Mouse (Mus musculus): ENCODE data around the gene Sars2. TPM values are rescaled to one million over a fixed set of nuclear protein-coding genes. Genes with fewer than 3 reads are reported as not detected.

Sars2 gene
- polyA plus RNA-seq, 1 experiment, result 10.5 TPM

- TF ChIP-seq POLR2A (IDR thresholded peaks at IDR 0.05; ENCODE audit: insufficient read length, low read depth) (no peak), POLR2AphosphoS2 (IDR thresholded peaks at IDR 0.05; ENCODE audit: insufficient read length, low read depth) (peak; percentile 31), CEBPB (IDR thresholded peaks at IDR 0.05; ENCODE audit: insufficient read depth, poor library complexity, severe bottlenecking) (no peak), SRF (IDR thresholded peaks at IDR 0.05; ENCODE audit: control insufficient read depth, insufficient read length, low read depth) (no peak), E2F4 (IDR thresholded peaks at IDR 0.05; ENCODE audit: insufficient read depth) (no peak), TCF12 (IDR thresholded peaks at IDR 0.05; ENCODE audit: insufficient read depth, poor library complexity, severe bottlenecking) (no peak)
- peaks cover 13% of the 10 kb centered on the region for H3K36me3 ChIP-seq (ENCODE audit: control insufficient read depth, insufficient read depth)
- no peaks in the 10 kb centered on the region for H3K27me3 ChIP-seq (ENCODE audit: control insufficient read depth, insufficient read depth, insufficient read length)
- H3ac ChIP-seq (ENCODE audit: control insufficient read depth, insufficient read length), result no peak overlapping the region
- no peak overlapping the region for H3K4me3 ChIP-seq
- H3K4me2 ChIP-seq (ENCODE audit: low read depth), result no peak overlapping the region
- no peaks in the 10 kb centered on the region for H3K79me2 ChIP-seq (ENCODE audit: control insufficient read depth, insufficient read depth)
Observed at GRCm38 (mm10) chr7:28739829-28740228, 2.0 kb upstream of the Sars2 start.

- Histone ChIP-seq H3K4me3 (peak overlapping the region; percentile 73), H3K4me2 (ENCODE audit: low read depth) (peak overlapping the region; percentile 88), H3K79me2 (ENCODE audit: control insufficient read depth, insufficient read depth) (no peaks in the 10 kb centered on the region), H3ac (ENCODE audit: control insufficient read depth, insufficient read length) (peak overlapping the region; percentile 54), H3K36me3 (ENCODE audit: control insufficient read depth, insufficient read depth) (peaks cover 10% of the 10 kb centered on the region), H3K27me3 (ENCODE audit: control insufficient read depth, insufficient read depth, insufficient read length) (no peaks in the 10 kb centered on the region)
- TF ChIP-seq USF1 (IDR thresholded peaks at IDR 0.05; ENCODE audit: low read depth) (no peak), SRF (IDR thresholded peaks at IDR 0.05; ENCODE audit: control insufficient read depth, insufficient read length, low read depth) (no peak), CEBPB (IDR thresholded peaks at IDR 0.05; ENCODE audit: insufficient read depth, poor library complexity, severe bottlenecking) (no peak), MYOD1 (IDR thresholded peaks at IDR 0.05; ENCODE audit: control insufficient read depth in 1 of 3, insufficient read length in 2 of 3, low read depth in 2 of 3) (no peak), POLR2A (IDR thresholded peaks at IDR 0.05; ENCODE audit: insufficient read length, low read depth) (no peak), POLR2AphosphoS2 (IDR thresholded peaks at IDR 0.05; ENCODE audit: insufficient read length, low read depth) (no peak), REST (IDR thresholded peaks at IDR 0.05; ENCODE audit: insufficient read depth, insufficient read length) (no peak), TCF3 (IDR thresholded peaks at IDR 0.05; ENCODE audit: insufficient read length, low read depth) (no peak), E2F4 (IDR thresholded peaks at IDR 0.05; ENCODE audit: insufficient read depth) (no peak), TCF12 (IDR thresholded peaks at IDR 0.05; ENCODE audit: insufficient read depth, poor library complexity, severe bottlenecking) (no peak), MYOG (IDR thresholded peaks at IDR 0.05; ENCODE audit: control insufficient read depth in 1 of 3, insufficient read depth in 1 of 3, insufficient read length in 2 of 3, low read depth in 2 of 3) (no peak), MAX (IDR thresholded peaks at IDR 0.05; ENCODE audit: low read depth) (no peak)
Observed at GRCm38 (mm10) chr7:28740949-28741348, 843 bp upstream of the Sars2 start.

DNA sequence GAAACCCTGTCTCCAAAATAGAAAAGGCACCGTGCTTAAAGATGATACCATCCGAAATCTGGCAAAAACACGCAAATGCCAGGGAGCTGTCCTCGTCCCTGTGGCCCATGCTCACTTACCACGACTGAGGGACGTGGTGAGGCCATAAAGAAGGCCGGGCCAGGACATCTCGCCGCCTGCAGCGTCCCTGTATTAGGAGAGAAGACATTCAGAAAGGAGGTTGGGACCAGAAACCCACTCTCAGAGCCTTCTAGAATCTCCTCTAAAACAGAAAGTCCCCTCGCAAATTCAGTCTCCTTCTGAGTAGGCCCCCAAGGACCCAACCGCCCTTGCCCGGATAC, 454 bp upstream of the Sars2 start:
- Histone ChIP-seq H3K4me3 (peak overlapping the region; percentile 73), H3ac (ENCODE audit: control insufficient read depth, insufficient read length) (peak overlapping the region; percentile 54), H3K27me3 (ENCODE audit: control insufficient read depth, insufficient read depth, insufficient read length) (no peaks in the 10 kb centered on the region), H3K36me3 (ENCODE audit: control insufficient read depth, insufficient read depth) (peaks cover 10% of the 10 kb centered on the region), H3K79me2 (ENCODE audit: control insufficient read depth, insufficient read depth) (no peaks in the 10 kb centered on the region), H3K4me2 (ENCODE audit: low read depth) (peak overlapping the region; percentile 88)
- no peak for TF ChIP-seq SRF (IDR thresholded peaks at IDR 0.05; ENCODE audit: control insufficient read depth, insufficient read length, low read depth)
- no peak for TF ChIP-seq POLR2A (IDR thresholded peaks at IDR 0.05; ENCODE audit: insufficient read length, low read depth)
- no peak for TF ChIP-seq USF1 (IDR thresholded peaks at IDR 0.05; ENCODE audit: low read depth)
- no peak for TF ChIP-seq CEBPB (IDR thresholded peaks at IDR 0.05; ENCODE audit: insufficient read depth, poor library complexity, severe bottlenecking)
- no peak for TF ChIP-seq MAX (IDR thresholded peaks at IDR 0.05; ENCODE audit: low read depth)
- no peak for TF ChIP-seq POLR2AphosphoS2 (IDR thresholded peaks at IDR 0.05; ENCODE audit: insufficient read length, low read depth)
- TF ChIP-seq TCF3 (IDR thresholded peaks at IDR 0.05; ENCODE audit: insufficient read length, low read depth), result no peak
- TF ChIP-seq E2F4 (IDR thresholded peaks at IDR 0.05; ENCODE audit: insufficient read depth), result no peak
- TF ChIP-seq REST (IDR thresholded peaks at IDR 0.05; ENCODE audit: insufficient read depth, insufficient read length), result no peak
- TF ChIP-seq MYOG (IDR thresholded peaks at IDR 0.05; ENCODE audit: control insufficient read depth in 1 of 3, insufficient read depth in 1 of 3, insufficient read length in 2 of 3, low read depth in 2 of 3), result no peak

GRCm38 (mm10) chr7:28749935-28750334, 8.1 kb downstream of the Sars2 start:
- H3K4me2 ChIP-seq (ENCODE audit: low read depth), result no peak overlapping the region
- no peak overlapping the region for H3K4me3 ChIP-seq
- H3K36me3 ChIP-seq (ENCODE audit: control insufficient read depth, insufficient read depth), result no peaks in the 10 kb centered on the region
- TF ChIP-seq USF1 (IDR thresholded peaks at IDR 0.05; ENCODE audit: low read depth) (no peak), REST (IDR thresholded peaks at IDR 0.05; ENCODE audit: insufficient read depth, insufficient read length) (no peak), POLR2A (IDR thresholded peaks at IDR 0.05; ENCODE audit: insufficient read length, low read depth) (no peak), POLR2AphosphoS2 (IDR thresholded peaks at IDR 0.05; ENCODE audit: insufficient read length, low read depth) (no peak), SRF (IDR thresholded peaks at IDR 0.05; ENCODE audit: control insufficient read depth, insufficient read length, low read depth) (no peak), E2F4 (IDR thresholded peaks at IDR 0.05; ENCODE audit: insufficient read depth) (no peak), MYOG (IDR thresholded peaks at IDR 0.05; ENCODE audit: control insufficient read depth in 1 of 3, insufficient read depth in 1 of 3, insufficient read length in 2 of 3, low read depth in 2 of 3) (no peak), TCF3 (IDR thresholded peaks at IDR 0.05; ENCODE audit: insufficient read length, low read depth) (no peak), TCF12 (IDR thresholded peaks at IDR 0.05; ENCODE audit: insufficient read depth, poor library complexity, severe bottlenecking) (no peak), CEBPB (IDR thresholded peaks at IDR 0.05; ENCODE audit: insufficient read depth, poor library complexity, severe bottlenecking) (no peak), MAX (IDR thresholded peaks at IDR 0.05; ENCODE audit: low read depth) (no peak), MYOD1 (IDR thresholded peaks at IDR 0.05; ENCODE audit: control insufficient read depth in 1 of 3, insufficient read length in 2 of 3, low read depth in 2 of 3) (no peak)
- no peak overlapping the region for H3ac ChIP-seq (ENCODE audit: control insufficient read depth, insufficient read length)
- H3K79me2 ChIP-seq (ENCODE audit: control insufficient read depth, insufficient read depth), result no peaks in the 10 kb centered on the region
- H3K27me3 ChIP-seq (ENCODE audit: control insufficient read depth, insufficient read depth, insufficient read length), result no peaks in the 10 kb centered on the region

GRCm38 (mm10) chr7:28756079-28756478, 14.3 kb downstream of the Sars2 start, which contains the start of gene Ccer2:
Ccer2 (plus strand) TSS chr7:28756174.
- no peaks in the 10 kb centered on the region for H3K79me2 ChIP-seq (ENCODE audit: control insufficient read depth, insufficient read depth)
- H3K4me2 ChIP-seq (ENCODE audit: low read depth), result no peak within 1 kb of the TSS
- no peak within 1 kb of the TSS for H3K4me3 ChIP-seq
- H3K27me3 ChIP-seq (ENCODE audit: control insufficient read depth, insufficient read depth, insufficient read length), result no peaks in the 10 kb centered on the region
- peaks cover 1% of the 10 kb centered on the region for H3K36me3 ChIP-seq (ENCODE audit: control insufficient read depth, insufficient read depth)
- H3ac ChIP-seq (ENCODE audit: control insufficient read depth, insufficient read length), result no peak within 1 kb of the TSS
- TF ChIP-seq E2F4 (IDR thresholded peaks at IDR 0.05; ENCODE audit: insufficient read depth) (no peak), POLR2AphosphoS2 (IDR thresholded peaks at IDR 0.05; ENCODE audit: insufficient read length, low read depth) (peak; percentile 7), MYOG (IDR thresholded peaks at IDR 0.05; ENCODE audit: control insufficient read depth in 1 of 3, insufficient read depth in 1 of 3, insufficient read length in 2 of 3, low read depth in 2 of 3) (no peak), MYOD1 (IDR thresholded peaks at IDR 0.05; ENCODE audit: control insufficient read depth in 1 of 3, insufficient read length in 2 of 3, low read depth in 2 of 3) (no peak), MAX (IDR thresholded peaks at IDR 0.05; ENCODE audit: low read depth) (no peak), USF1 (IDR thresholded peaks at IDR 0.05; ENCODE audit: low read depth) (no peak), SRF (IDR thresholded peaks at IDR 0.05; ENCODE audit: control insufficient read depth, insufficient read length, low read depth) (no peak), POLR2A (IDR thresholded peaks at IDR 0.05; ENCODE audit: insufficient read length, low read depth) (no peak), TCF3 (IDR thresholded peaks at IDR 0.05; ENCODE audit: insufficient read length, low read depth) (no peak), REST (IDR thresholded peaks at IDR 0.05; ENCODE audit: insufficient read depth, insufficient read length) (peak; percentile 18), CEBPB (IDR thresholded peaks at IDR 0.05; ENCODE audit: insufficient read depth, poor library complexity, severe bottlenecking) (no peak), TCF12 (IDR thresholded peaks at IDR 0.05; ENCODE audit: insufficient read depth, poor library complexity, severe bottlenecking) (no peak)

Measured in myocyte (in vitro differentiated cells).